19 mouse cellular contexts compared by ENCODE assay signal in the genomic region with DNA sequence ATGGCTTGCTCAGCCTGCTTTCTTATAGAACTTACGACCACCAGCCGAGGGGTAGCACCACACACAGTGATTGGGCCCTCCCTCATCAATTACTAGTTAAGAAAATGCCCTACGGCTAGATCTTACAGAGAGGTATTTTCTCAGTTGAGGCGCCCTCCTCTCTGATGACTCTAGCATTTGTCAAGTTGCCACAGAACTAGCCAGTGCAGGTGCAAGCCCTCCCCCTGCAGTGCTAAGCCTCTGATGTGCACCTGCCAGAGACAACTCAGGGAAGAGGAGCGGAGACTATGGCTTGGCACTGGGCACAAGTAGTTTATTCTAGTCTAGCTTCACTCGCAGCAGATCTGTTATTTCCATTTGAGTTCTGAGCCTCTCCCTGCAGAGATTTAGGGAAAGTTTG. TPM values are rescaled to one million over a fixed set of nuclear protein-coding genes. Genes with fewer than 3 reads are reported as not detected.
DNase-seq lines count a peak whose midpoint lies in the region; ATAC-seq and TF ChIP-seq lines count a peak whose summit lies in the region.
"Had no signal": no experiment of that assay in that cellular context is flagged by ENCODE, and none has a peak within 500 bp of the region (broad histone marks: within the 10 kb centered on the region; RNA-seq: fewer than 3 reads in every experiment).

No protein-coding gene starts in this region.

- ATAC-seq in heart, embryonic 16.5 days (replicated peaks; ENCODE audit: extremely low read depth, insufficient read depth, low FRiP score): peak; percentile 63
- no peak for ATAC-seq in intestine, embryonic 15.5 days

- no peak overlapping the region for H3K27ac ChIP-seq in heart, embryonic 16.5 days (ENCODE audit: low read length)
- no peak overlapping the region for H3K27ac ChIP-seq in CH12.LX (ENCODE audit: insufficient read depth, low read depth)
- peak overlapping the region; percentile 97 for H3K27ac ChIP-seq in thymus, adult 2 months (ENCODE audit: control insufficient read depth, insufficient read depth, low read length)
- H3K27ac ChIP-seq in intestine, embryonic 15.5 days: no peak overlapping the region
- H3K27ac ChIP-seq: embryonic facial prominence, embryonic 13.5 days; forebrain, embryonic 12.5 days; gastrocnemius, adult 2 months; heart, embryonic 13.5 days; hindbrain, embryonic 10.5 days; hindbrain, embryonic 14.5 days had no signal

- no peaks in the 10 kb centered on the region for H3K4me1 ChIP-seq in heart, embryonic 16.5 days (ENCODE audit: control insufficient read depth, insufficient read depth, low read length)
- no peaks in the 10 kb centered on the region for H3K4me1 ChIP-seq in CH12.LX (ENCODE audit: control insufficient read depth in 1 of 2, insufficient read depth in 2 of 2)
- peaks cover 33% of the 10 kb centered on the region for H3K4me1 ChIP-seq in thymus, adult 2 months (replicated peaks; ENCODE audit: control insufficient read depth, insufficient read depth, low read length)
- no peaks in the 10 kb centered on the region; the same call in 1 of the 2 replicates for H3K4me1 ChIP-seq in intestine, embryonic 15.5 days (replicated peaks)
- H3K4me1 ChIP-seq: forebrain, embryonic 12.5 days; heart, embryonic 13.5 days had no signal

- H3K9me3 ChIP-seq in heart, embryonic 16.5 days (replicated peaks; ENCODE audit: control insufficient read depth, low read length): no peaks in the 10 kb centered on the region
- H3K9me3 ChIP-seq in CH12.LX (replicated peaks; ENCODE audit: low read length): no peaks in the 10 kb centered on the region
- no peaks in the 10 kb centered on the region for H3K9me3 ChIP-seq in intestine, embryonic 15.5 days
- H3K9me3 ChIP-seq: embryonic facial prominence, embryonic 13.5 days; forebrain, embryonic 12.5 days; heart, embryonic 13.5 days; hindbrain, embryonic 10.5 days had no signal

- H3K36me3 ChIP-seq in heart, embryonic 16.5 days (ENCODE audit: control insufficient read depth, insufficient read depth): no peaks in the 10 kb centered on the region
- H3K36me3 ChIP-seq in CH12.LX (replicated peaks in 1 of 2; ENCODE audit: control insufficient read depth in 1 of 2, insufficient read depth in 1 of 2, low read length in 1 of 2): no peaks in the 10 kb centered on the region
- no peaks in the 10 kb centered on the region for H3K36me3 ChIP-seq in thymus, adult 2 months (ENCODE audit: control insufficient read depth, insufficient read depth, low read length)
- H3K36me3 ChIP-seq in intestine, embryonic 15.5 days: no peaks in the 10 kb centered on the region
- H3K36me3 ChIP-seq: embryonic facial prominence, embryonic 13.5 days; forebrain, embryonic 12.5 days; heart, embryonic 13.5 days; hindbrain, embryonic 10.5 days had no signal

- H3K27me3 ChIP-seq in heart, embryonic 16.5 days (ENCODE audit: control insufficient read depth, insufficient read depth, low read length): no peaks in the 10 kb centered on the region
- no peaks in the 10 kb centered on the region for H3K27me3 ChIP-seq in CH12.LX (replicated peaks)
- no peaks in the 10 kb centered on the region for H3K27me3 ChIP-seq in thymus, adult 2 months (ENCODE audit: control insufficient read depth, insufficient read depth, low read length)
- H3K27me3 ChIP-seq in intestine, embryonic 15.5 days (replicated peaks): no peaks in the 10 kb centered on the region
- H3K27me3 ChIP-seq: forebrain, embryonic 12.5 days had no signal

- no peak for TF ChIP-seq RAD21 in CH12.LX (IDR thresholded peaks at IDR 0.05; ENCODE audit: low read depth, low read length)

- TF ChIP-seq EP300 in CH12.LX (IDR thresholded peaks at IDR 0.05; ENCODE audit: low read length): no peak

- no peak for TF ChIP-seq CTCF in CH12.LX (conservative IDR thresholded peaks at IDR 0.05 in 1 of 2, IDR thresholded peaks at IDR 0.05 in 1 of 2; ENCODE audit: low read depth in 2 of 2, low read length in 2 of 2)
- TF ChIP-seq CTCF in thymus, adult 2 months (IDR thresholded peaks at IDR 0.05; ENCODE audit: borderline replicate concordance, control insufficient read depth, extremely low read depth, insufficient read depth, low read length, poor library complexity): no peak

- H3K9ac ChIP-seq in heart, embryonic 16.5 days (ENCODE audit: low read length): no peak overlapping the region
- H3K9ac ChIP-seq in CH12.LX (ENCODE audit: insufficient read depth, low read depth): no peak overlapping the region
- H3K9ac ChIP-seq in intestine, embryonic 15.5 days: no peak overlapping the region
- H3K9ac ChIP-seq: embryonic facial prominence, embryonic 13.5 days; forebrain, embryonic 12.5 days; heart, embryonic 13.5 days; hindbrain, embryonic 14.5 days had no signal

- H3K4me2 ChIP-seq in heart, embryonic 16.5 days (ENCODE audit: low read depth, low read length): no peak overlapping the region
- H3K4me2 ChIP-seq in CH12.LX (ENCODE audit: insufficient read depth, low read depth, poor library complexity, severe bottlenecking): peak overlapping the region; percentile 22; the same call in 1 of the 2 replicates
- H3K4me2 ChIP-seq in intestine, embryonic 15.5 days (replicated peaks): no peak overlapping the region
- H3K4me2 ChIP-seq: embryonic facial prominence, embryonic 13.5 days; forebrain, embryonic 12.5 days; heart, embryonic 13.5 days; hindbrain, embryonic 14.5 days had no signal

- no peak for DNase-seq in heart, postnatal 14 days
- DNase-seq in CH12.LX (ENCODE audit: extremely low read depth): no peak
- peak; percentile 74 for DNase-seq in thymus, adult 2 months
- DNase-seq in thymus, postnatal 25 days: peak; percentile 78
- DNase-seq in lung, postnatal 36 days: no peak
- DNase-seq in adrenal gland, postnatal 14 days: no peak
- DNase-seq: adrenal gland, postnatal 10 days; cerebellum, adult 18-20 months; cerebellum, adult 9-11 months; cerebellum, postnatal 36 days; gastrocnemius, adult 2 months; gastrocnemius, postnatal 25 days had no signal

- dilution Hi-C loops in CH12.LX (cut with MboI; ENCODE audit: extremely low pct_ligation_motif_present, extremely low pct_unique_long_range_greater_than_20kb, low sequenced_read_pairs): no loop called here

- H3K79me2 ChIP-seq in CH12.LX (replicated peaks; ENCODE audit: control insufficient read depth, extremely low read depth, insufficient read depth, poor library complexity, severe bottlenecking): no peaks in the 10 kb centered on the region

- WGBS in heart, embryonic 16.5 days: 64% methylated on average over 6 of the region's 6 CpGs
- WGBS in thymus, adult 2 months: 25% methylated on average over 6 of the region's 6 CpGs
- 55% methylated on average over 6 of the region's 6 CpGs for WGBS in intestine, embryonic 15.5 days

- in situ Hi-C loops in CH12.LX (cut with MboI; ENCODE audit: low pct_ligation_motif_present, low pct_unique_long_range_greater_than_20kb, low sequenced_read_pairs): no loop called here

- no peak for TF ChIP-seq POLR2A in CH12.LX (IDR thresholded peaks at IDR 0.05; ENCODE audit: low read depth, low read length)
- no peak for TF ChIP-seq POLR2A in thymus, adult 2 months (IDR thresholded peaks at IDR 0.05; ENCODE audit: control insufficient read depth, extremely low read depth, insufficient read depth, low read length, poor library complexity)

- intact Hi-C loops in heart, postnatal 14 days (cut with DNase I): no loop called here

- H3K4me3 ChIP-seq in heart, embryonic 16.5 days (ENCODE audit: low read length): no peak overlapping the region
- no peak overlapping the region for H3K4me3 ChIP-seq in CH12.LX (replicated peaks in 1 of 3; ENCODE audit: low read depth in 2 of 3, low read length in 2 of 3, poor library complexity in 1 of 3)
- H3K4me3 ChIP-seq in thymus, adult 2 months (ENCODE audit: control insufficient read depth, insufficient read depth, low read length): no peak overlapping the region
- no peak overlapping the region for H3K4me3 ChIP-seq in intestine, embryonic 15.5 days (replicated peaks)
- H3K4me3 ChIP-seq: embryonic facial prominence, embryonic 13.5 days; forebrain, embryonic 12.5 days; gastrocnemius, adult 2 months; heart, embryonic 13.5 days; hindbrain, embryonic 10.5 days had no signal

TF ChIP-seq in CH12.LX, 34 proteins besides CTCF, POLR2A, EP300 and RAD21:
- TF ChIP-seq MEF2A (IDR thresholded peaks at IDR 0.05; ENCODE audit: borderline replicate concordance, low read depth, low read length) (no peak), NRF1 (IDR thresholded peaks at IDR 0.05; ENCODE audit: low read depth, low read length) (no peak), RCOR1 (conservative IDR thresholded peaks at IDR 0.05; ENCODE audit: low read depth, low read length) (no peak), USF1 (IDR thresholded peaks at IDR 0.05; ENCODE audit: low read depth, low read length) (no peak), SIN3A (IDR thresholded peaks at IDR 0.05; ENCODE audit: low read length) (no peak), TCF12 (IDR thresholded peaks at IDR 0.05; ENCODE audit: low read depth, low read length) (0 out of 2 replicates have a peak, but pooled peaks have one; percentile 33)

RNA-seq across cellular contexts. Expression of gene Trub1, which starts 21.2 kb away (rescaled TPM):
- 10.2 and 10.7 TPM in 2 replicates for polyA plus RNA-seq in heart, embryonic 16.5 days (2015; fragmentation: Nextera tagmentation; extraction: Ambion mirVana)
- 1 to 10 TPM; 5.7 to 6.1 TPM for total RNA-seq in heart, postnatal 14 days (2021)
- total RNA-seq in CH12.LX (2012; rRNA removed) (35.0 and 36.4 TPM in 2 replicates), CH12.LX (2014; rRNA removed) (40.0 and 41.4 TPM in 2 replicates)
- 36.2 and 47.1 TPM in 2 replicates for polyA plus RNA-seq in CH12.LX (2012; ENCODE audit: insufficient read length, low read depth)
- 7.7 and 8.1 TPM in 2 replicates for polyA plus RNA-seq in thymus, adult 2 months (2012; rRNA removed)
- 20.6 and 24.1 TPM in 2 replicates for polyA plus RNA-seq in intestine, embryonic 15.5 days (2015; fragmentation: Nextera tagmentation; extraction: Ambion mirVana)
- 15.8 and 24.4 TPM in 2 replicates for total RNA-seq in adrenal gland, postnatal 14 days (2021)

Comparison
In these comparisons a context has a peak if more than half of its experiments do, and no peak if none do; other contexts are left out.
1. DNase-seq: peak in thymus, adult 2 months (single experiment) and thymus, postnatal 25 days (single experiment); none in heart, postnatal 14 days (0 of 2), CH12.LX (single experiment), lung, postnatal 36 days (single experiment) and adrenal gland, postnatal 14 days (single experiment).